Mouse (Mus musculus) mouse embryonic stem cell (cell line): ENCODE measurements around the gene Hopx.

Experiments used
- in situ Hi-C, 2 experiments: fragments of 300-500 bp; cut with MboI; formaldehyde crosslinking; loops; 1 replicate in 1 of 2; 3 replicates in 1 of 2; pipeline ENCODE4 v1.14.3; 2019 to 2020; ENCODE audit warnings: low sequenced_read_pairs in 2 of 2, low pct_unique_long_range_greater_than_20kb in 1 of 2, mixed read lengths in 1 of 2; ENCODE audit not compliant: unreplicated experiment in 1 of 2

Hopx gene

GRCm38 (mm10) chr5:77134961-77135360 lies 20.0 kb upstream of the Hopx start:
- in situ Hi-C loops, result no loop called here

- in situ Hi-C loops, result no loop called here
These were observed 19.5 kb upstream of the Hopx start for GRCm38 (mm10) chr5:77134465-77134864.

DNA sequence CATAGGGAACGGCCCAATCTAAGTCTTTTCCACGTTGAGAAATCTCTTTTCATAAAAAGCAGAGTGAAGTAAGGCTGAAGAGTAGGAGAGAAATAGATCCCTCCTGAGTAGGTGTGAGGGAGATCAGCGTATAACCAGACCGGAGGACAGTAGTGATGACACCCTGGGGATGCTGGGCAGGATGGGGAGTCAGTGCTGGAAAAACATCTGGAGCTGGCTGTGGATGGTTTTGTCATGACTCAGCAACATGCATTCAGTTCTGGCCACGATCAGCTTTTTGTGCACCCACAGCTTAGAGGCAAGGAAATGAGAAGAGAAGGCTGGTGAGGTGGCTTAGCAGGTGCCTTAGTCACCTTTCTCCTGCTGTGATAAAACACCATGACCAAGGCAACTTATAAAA lies 19.0 kb upstream of the Hopx start:
- in situ Hi-C loops, result no loop called here

DNA sequence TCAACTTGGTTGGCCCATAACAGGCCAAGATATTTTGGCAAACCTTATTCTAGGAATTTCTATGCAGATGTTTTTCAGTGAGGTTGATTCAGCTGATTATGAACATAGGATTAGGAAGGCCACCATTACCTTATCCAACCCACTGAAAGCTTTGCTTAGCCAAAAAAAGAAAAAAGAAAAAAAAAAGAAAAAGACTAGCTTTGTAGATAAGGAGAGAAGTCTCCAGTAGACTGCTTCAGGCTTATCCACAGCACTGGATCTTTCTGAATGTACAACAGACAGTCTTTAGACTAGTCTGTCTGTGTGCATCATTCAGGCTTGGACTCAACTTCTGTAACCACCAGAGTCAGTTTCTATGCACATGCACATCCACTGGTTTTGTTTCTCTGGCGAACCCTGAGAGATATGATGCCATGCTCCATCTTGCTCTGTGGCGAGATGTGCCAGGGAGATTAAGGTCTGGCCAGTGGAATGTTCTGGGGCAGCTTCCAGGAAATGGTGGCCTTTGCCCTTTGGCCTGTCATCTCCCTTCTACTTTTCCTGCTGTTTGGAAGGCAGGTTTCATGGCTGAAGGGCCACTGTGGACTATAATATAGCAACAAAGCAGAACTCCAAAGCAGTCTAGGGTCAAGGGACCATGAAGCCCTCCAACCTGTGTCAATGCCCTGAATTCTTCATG lies 17.7 kb upstream of the Hopx start:
- in situ Hi-C loops, result no loop called here

GRCm38 (mm10) chr5:77131879-77132278 lies 17.0 kb upstream of the Hopx start:
- in situ Hi-C loops, result no loop called here

DNA sequence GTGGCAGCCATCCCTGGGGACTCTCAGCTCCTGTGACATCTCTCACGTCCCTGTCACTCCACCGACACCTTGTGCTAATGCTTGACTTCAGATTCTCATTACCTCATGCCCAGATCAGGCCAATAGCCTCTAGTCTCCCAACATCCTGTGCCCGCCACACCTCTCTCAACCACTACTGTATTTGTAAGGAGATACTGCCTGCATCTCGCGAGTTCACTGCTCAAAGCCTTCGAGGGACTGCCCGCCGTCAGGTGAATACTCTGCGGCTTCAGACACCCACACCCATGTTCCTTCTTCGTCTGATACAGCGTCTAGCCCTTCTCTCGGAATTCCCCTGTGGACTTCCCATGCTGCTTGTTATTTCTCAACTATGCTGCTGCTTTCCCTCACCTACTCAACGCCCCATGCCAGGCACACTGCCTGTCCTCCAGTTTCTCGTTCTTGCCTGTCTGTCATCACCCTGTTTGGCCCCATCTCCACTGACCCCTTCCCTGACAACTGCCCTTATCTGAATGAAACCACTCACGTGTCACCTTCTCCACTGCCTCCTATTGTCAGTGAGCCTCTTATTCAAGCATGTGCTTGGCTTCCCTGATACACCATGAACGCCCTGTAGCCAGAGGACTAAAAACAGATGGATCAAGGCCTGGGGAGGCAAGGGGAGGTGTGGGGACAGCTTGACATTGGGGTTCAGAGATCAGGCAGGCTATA lies 15.5 kb upstream of the Hopx start:
- in situ Hi-C loops, result no loop called here

GRCm38 (mm10) chr5:77129907-77130306 lies 15.0 kb upstream of the Hopx start:
- in situ Hi-C loops, result no loop called here

GRCm38 (mm10) chr5:77128854-77129253 lies 13.9 kb upstream of the Hopx start:
- in situ Hi-C loops, result no loop called here

DNA sequence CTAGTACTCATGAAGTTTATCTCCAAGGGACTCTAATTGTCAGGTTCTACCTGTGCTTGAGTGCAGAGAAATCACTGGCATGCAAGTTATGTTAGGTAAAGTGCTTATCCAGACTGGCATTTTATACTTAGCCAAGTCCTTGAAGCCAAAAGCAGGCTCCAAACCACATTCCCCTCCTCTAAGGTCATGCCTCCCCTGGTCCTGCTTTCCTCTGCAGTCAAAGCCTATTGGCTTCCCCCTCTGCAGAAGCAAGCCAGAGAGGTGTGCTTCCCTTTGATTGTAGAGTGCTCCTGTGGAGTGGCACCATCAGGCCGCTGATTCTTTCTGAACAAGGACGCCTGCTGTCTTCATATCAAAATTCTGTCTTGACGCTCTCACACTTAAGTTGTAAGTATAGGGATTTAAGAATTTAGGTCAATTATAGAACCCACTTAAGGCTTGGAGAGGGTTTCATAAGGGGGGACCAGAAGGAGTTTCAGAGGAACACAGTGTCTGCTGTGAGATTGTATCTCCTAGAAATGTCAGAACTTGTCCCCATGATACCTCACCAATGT lies 11.6 kb upstream of the Hopx start:
- in situ Hi-C loops, result no loop called here

DNA sequence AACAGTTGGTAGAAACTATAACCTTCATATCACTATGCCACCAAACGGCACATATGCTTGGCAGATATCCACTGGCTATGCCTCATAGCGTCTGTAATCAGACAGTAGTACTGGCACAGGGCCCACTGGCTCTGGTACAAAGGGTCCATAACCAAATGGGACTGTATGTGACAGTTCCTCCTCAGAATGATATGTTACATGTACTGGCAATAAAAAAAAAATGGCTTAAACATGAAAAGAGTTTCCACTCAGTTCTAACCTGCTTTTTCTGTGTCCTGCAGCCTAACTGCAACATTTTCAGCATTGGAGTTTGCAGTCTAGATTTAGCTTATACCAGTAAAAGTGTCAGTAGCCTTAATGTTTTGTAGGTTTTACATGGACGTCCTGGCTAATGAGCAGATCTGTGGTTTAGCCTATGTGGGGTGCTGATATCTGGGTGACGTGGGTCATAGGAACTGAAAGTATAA lies 9.9 kb upstream of the Hopx start:
- in situ Hi-C loops, result no loop called here

DNA sequence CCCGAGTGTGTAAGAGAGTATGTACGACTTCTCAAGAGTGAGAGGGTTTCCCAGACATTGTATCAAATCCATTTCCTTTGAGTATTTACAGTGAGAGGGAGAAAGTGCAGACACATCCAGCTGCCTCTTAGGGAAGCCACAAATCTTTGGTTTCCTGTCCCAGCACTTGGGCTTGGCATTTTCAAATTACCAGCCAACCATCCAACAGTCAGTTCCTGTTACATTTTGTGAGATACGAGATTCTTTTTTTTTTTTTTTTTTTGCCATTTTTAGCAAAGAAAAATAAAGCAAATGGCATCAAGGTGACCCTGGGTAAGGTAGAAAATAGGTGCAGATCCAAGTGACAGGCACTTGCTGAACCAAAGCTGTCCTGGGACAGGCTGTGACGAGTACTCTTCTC lies 9.2 kb upstream of the Hopx start:
- in situ Hi-C loops, result no loop called here

GRCm38 (mm10) chr5:77123597-77123996 lies 8.7 kb upstream of the Hopx start:
- in situ Hi-C loops, result no loop called here

- in situ Hi-C loops, result no loop called here
These were observed 7.6 kb upstream of the Hopx start for GRCm38 (mm10) chr5:77122254-77123192.

DNA sequence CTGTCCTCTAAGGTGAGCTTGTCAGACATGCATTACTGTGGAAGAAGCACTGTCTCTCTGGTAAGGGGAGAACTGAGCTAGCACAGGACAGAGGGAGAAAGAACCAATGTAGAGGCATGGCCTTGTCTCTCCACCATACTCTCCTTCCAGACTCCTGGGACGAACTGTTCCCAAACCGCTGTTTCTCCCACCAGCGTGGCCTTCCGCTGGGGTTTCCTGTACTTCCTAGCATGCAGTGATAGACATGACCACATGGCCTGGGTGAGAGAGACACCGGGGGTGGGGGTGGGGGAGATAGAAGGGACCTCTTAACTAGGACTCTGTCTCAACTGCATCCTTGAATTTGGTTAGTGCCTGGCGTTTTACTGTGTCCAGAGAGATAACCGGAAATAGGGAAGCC lies 5.8 kb upstream of the Hopx start:
- in situ Hi-C loops, result no loop called here

GRCm38 (mm10) chr5:77119475-77120422 lies 4.8 kb upstream of the Hopx start:
- in situ Hi-C loops, result no loop called here

DNA sequence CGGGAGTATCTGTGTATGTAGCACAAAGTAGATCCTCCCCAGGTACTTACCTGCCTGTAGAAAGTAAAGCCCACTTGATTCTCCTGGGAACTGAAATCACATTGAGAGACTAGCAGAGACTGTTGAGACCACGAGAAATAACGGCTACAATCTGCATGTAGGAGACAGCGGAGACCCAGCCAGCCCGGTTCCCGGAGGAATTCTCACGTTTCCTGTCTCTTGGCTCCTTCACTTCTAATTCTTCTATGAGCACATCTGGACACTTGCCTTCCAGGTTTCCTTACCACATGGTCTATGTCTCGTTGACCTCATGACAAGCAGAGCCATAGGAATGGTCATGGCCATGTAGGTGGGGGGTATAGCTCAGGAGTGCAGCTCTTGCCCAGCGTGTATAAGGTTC lies 811 bp upstream of the Hopx start:
- in situ Hi-C loops, result no loop called here

DNA sequence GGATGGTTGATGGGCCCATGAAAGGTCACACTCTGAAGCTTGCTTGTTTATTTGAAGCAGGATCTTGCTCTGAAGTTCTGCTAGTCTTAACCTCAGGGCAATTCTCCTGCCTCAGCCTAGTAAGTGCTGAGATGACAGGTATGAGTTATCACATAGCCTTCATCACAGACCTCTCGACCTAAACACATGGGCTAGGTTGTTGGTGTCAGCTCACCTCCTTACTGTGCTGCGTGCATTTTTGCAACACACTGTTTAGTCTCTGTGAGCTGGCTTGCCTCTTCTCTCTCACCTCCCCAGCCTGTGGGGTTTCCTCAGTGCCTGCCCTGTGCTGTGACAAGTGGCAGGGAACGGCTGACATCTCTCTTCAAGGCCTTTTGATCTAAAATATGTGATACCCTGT lies 1.1 kb downstream of the Hopx start:
- in situ Hi-C loops, result no loop called here

- in situ Hi-C loops, result no loop called here
These were observed 2.9 kb downstream of the Hopx start for GRCm38 (mm10) chr5:77112066-77112465.
